ENCODE assay signal across 8 mouse cellular contexts in genomic region chr4:133631071-133631768, GRCm38 (mm10). TPM values are rescaled to one million over a fixed set of nuclear protein-coding genes. Genes with fewer than 3 reads are reported as not detected.
A peak's percentile ranks its signal among the peaks of the same experiment; 100 is the strongest.
DNase-seq lines count a peak whose midpoint lies in the region; ATAC-seq and TF ChIP-seq lines count a peak whose summit lies in the region.

No protein-coding gene starts in this region.

- whole genome bisulfite sequencing in embryonic facial prominence, embryonic 12.5 days = 78% methylated on average over 14 of the region's 14 CpGs
- WGBS in intestine, postnatal 0 days = 73% methylated on average over 14 of the region's 14 CpGs

- peaks cover 10% of the 10 kb centered on the region; the same call in 1 of the 2 replicates for H3K36me3 ChIP-seq in embryonic facial prominence, embryonic 12.5 days
- H3K36me3 ChIP-seq in intestine, postnatal 0 days (ENCODE audit: control insufficient read depth, insufficient read depth) = peaks cover 7% of the 10 kb centered on the region; the same call in 1 of the 2 replicates

- no peak for ATAC-seq in embryonic facial prominence, embryonic 12.5 days (ENCODE audit: insufficient number of reproducible peaks, insufficient read depth, low FRiP score, low TSS enrichment)
- no peak for ATAC-seq in intestine, postnatal 0 days

- no peak for TF ChIP-seq CTCF in gastrocnemius, adult 2 months (IDR thresholded peaks at IDR 0.05)
- TF ChIP-seq CTCF in intestine, postnatal 0 days (IDR thresholded peaks at IDR 0.05; ENCODE audit: low read depth) = no peak

- intact Hi-C loops in gastrocnemius, adult 2 months (cut with DNase I) = no loop called here

- peak; percentile 44 for DNase-seq in gastrocnemius, adult 2 months
- DNase-seq in gastrocnemius, adult 8-10 months (ENCODE audit: low spot score in 2 of 2) = no peak
- DNase-seq in lung, postnatal 10 days = peak; percentile 54
- no peak for DNase-seq in urinary bladder, postnatal 4 days (ENCODE audit: low spot score in 2 of 2)
- DNase-seq in ovary, postnatal 14 days (ENCODE audit: low spot score) = no peak
- no peak for DNase-seq in testis, postnatal 10 days (ENCODE audit: low spot score)

- H3K27me3 ChIP-seq in embryonic facial prominence, embryonic 12.5 days = no peaks in the 10 kb centered on the region
- H3K27me3 ChIP-seq in intestine, postnatal 0 days (replicated peaks; ENCODE audit: control insufficient read depth, insufficient read depth, low read length) = no peaks in the 10 kb centered on the region

- H3K27ac ChIP-seq in gastrocnemius, adult 2 months = peak overlapping the region; percentile 87
- H3K27ac ChIP-seq in embryonic facial prominence, embryonic 12.5 days = no peak overlapping the region
- H3K27ac ChIP-seq in intestine, postnatal 0 days (ENCODE audit: low read depth, low read length) = no peak overlapping the region

- H3K4me3 ChIP-seq in gastrocnemius, adult 2 months = peak overlapping the region; percentile 88
- peak overlapping the region; percentile 3; the same call in 1 of the 2 replicates for H3K4me3 ChIP-seq in embryonic facial prominence, embryonic 12.5 days
- no peak overlapping the region for H3K4me3 ChIP-seq in intestine, postnatal 0 days (ENCODE audit: low read depth, low read length)

- no peak overlapping the region for H3K9ac ChIP-seq in embryonic facial prominence, embryonic 12.5 days
- H3K9ac ChIP-seq in intestine, postnatal 0 days (ENCODE audit: low read depth, low read length) = no peak overlapping the region

- H3K4me2 ChIP-seq in embryonic facial prominence, embryonic 12.5 days (replicated peaks) = peak overlapping the region; percentile 88; the same call in 1 of the 2 replicates
- H3K4me2 ChIP-seq in intestine, postnatal 0 days (replicated peaks; ENCODE audit: low read depth) = peak overlapping the region; percentile 93

- no peaks in the 10 kb centered on the region for H3K9me3 ChIP-seq in embryonic facial prominence, embryonic 12.5 days
- H3K9me3 ChIP-seq in intestine, postnatal 0 days (ENCODE audit: control insufficient read depth) = no peaks in the 10 kb centered on the region

- peaks cover 21% of the 10 kb centered on the region for H3K4me1 ChIP-seq in embryonic facial prominence, embryonic 12.5 days
- no peaks in the 10 kb centered on the region for H3K4me1 ChIP-seq in intestine, postnatal 0 days (replicated peaks; ENCODE audit: control insufficient read depth, insufficient read depth, low read length)

RNA-seq across cellular contexts. Expression of gene Zdhhc18, which starts 18.7 kb away (rescaled TPM):
- 10 to 100 TPM; 25.4 to 32.3 TPM for total RNA-seq in gastrocnemius, adult 2 months (2021)
- total RNA-seq in gastrocnemius, adult 8-10 months (2022) = 10 to 100 TPM; 25.7 to 48.0 (median 33.2) TPM
- polyA plus RNA-seq in embryonic facial prominence, embryonic 12.5 days (2016; fragmentation: Nextera tagmentation; extraction: Ambion mirVana) = 4.5 and 6.2 TPM in 2 replicates
- 1.8 and 2.3 TPM in 2 replicates for polyA plus RNA-seq in intestine, postnatal 0 days (2015; fragmentation: Nextera tagmentation; extraction: Ambion mirVana)

RNA-seq across cellular contexts. Expression of gene Sfn, which starts 29.3 kb away (rescaled TPM):
- total RNA-seq in gastrocnemius, adult 2 months (2021) = 1 to 10 TPM; 1.1 to 1.5 TPM
- total RNA-seq in gastrocnemius, adult 8-10 months (2022) = 1 to 10 TPM in 1 of 4 experiments, under 1 TPM in 3; 0.51 to 1.3 (median 0.79) TPM
- polyA plus RNA-seq in embryonic facial prominence, embryonic 12.5 days (2016; fragmentation: Nextera tagmentation; extraction: Ambion mirVana) = 44.4 and 52.7 TPM in 2 replicates
- polyA plus RNA-seq in intestine, postnatal 0 days (2015; fragmentation: Nextera tagmentation; extraction: Ambion mirVana) = 34.8 and 37.6 TPM in 2 replicates

RNA-seq across cellular contexts. Expression of gene Pigv, which starts 41.2 kb away (rescaled TPM):
- total RNA-seq in gastrocnemius, adult 2 months (2021) = 10 to 100 TPM; 10.4 to 11.7 TPM
- total RNA-seq in gastrocnemius, adult 8-10 months (2022) = 10 to 100 TPM; 12.3 to 16.0 (median 12.5) TPM
- polyA plus RNA-seq in embryonic facial prominence, embryonic 12.5 days (2016; fragmentation: Nextera tagmentation; extraction: Ambion mirVana) = 19.7 and 20.4 TPM in 2 replicates
- 10.7 and 12.5 TPM in 2 replicates for polyA plus RNA-seq in intestine, postnatal 0 days (2015; fragmentation: Nextera tagmentation; extraction: Ambion mirVana)

RNA-seq across cellular contexts. Expression of gene Gpn2, which starts 47.1 kb away (rescaled TPM):
- total RNA-seq in gastrocnemius, adult 2 months (2021) = 1 to 10 TPM; 4.9 to 6.3 TPM
- total RNA-seq in gastrocnemius, adult 8-10 months (2022) = 1 to 10 TPM; 4.8 to 6.8 (median 5.7) TPM
- 20.0 and 23.6 TPM in 2 replicates for polyA plus RNA-seq in embryonic facial prominence, embryonic 12.5 days (2016; fragmentation: Nextera tagmentation; extraction: Ambion mirVana)
- polyA plus RNA-seq in intestine, postnatal 0 days (2015; fragmentation: Nextera tagmentation; extraction: Ambion mirVana) = 16.1 and 18.4 TPM in 2 replicates

RNA-seq across cellular contexts. Expression of gene Gpatch3, which starts 56.7 kb away (rescaled TPM):
- 1 to 10 TPM; 3.0 to 3.2 TPM for total RNA-seq in gastrocnemius, adult 2 months (2021)
- 1 to 10 TPM; 3.0 to 3.8 (median 3.4) TPM for total RNA-seq in gastrocnemius, adult 8-10 months (2022)
- polyA plus RNA-seq in embryonic facial prominence, embryonic 12.5 days (2016; fragmentation: Nextera tagmentation; extraction: Ambion mirVana) = 11.9 and 13.1 TPM in 2 replicates
- polyA plus RNA-seq in intestine, postnatal 0 days (2015; fragmentation: Nextera tagmentation; extraction: Ambion mirVana) = 7.1 and 7.2 TPM in 2 replicates

Comparison
In these comparisons a context has a peak if more than half of its experiments do, and no peak if none do; other contexts are left out.
1. DNase-seq: peak in gastrocnemius, adult 2 months (single experiment) and lung, postnatal 10 days (single experiment); none in gastrocnemius, adult 8-10 months (0 of 2), urinary bladder, postnatal 4 days (0 of 2), ovary, postnatal 14 days (single experiment) and testis, postnatal 10 days (single experiment).